Mouse (Mus musculus): ENCODE measurements at regions not wholly inside any gene's neighbourhood (a gene's known extent, or its start where the extent isn't known, plus 50 kb on each side); places are given as distances from the start of the nearest gene placed in this dataset.

GRCm38 (mm10) chr9:30721861-30722260 is 200.4 kb downstream of the Adamts15 start:
- in situ Hi-C loops (cut with MboI; ENCODE audit: low pct_ligation_motif_present, low pct_unique_long_range_greater_than_20kb, low sequenced_read_pairs) (no loop called here), dilution Hi-C loops (cut with MboI; ENCODE audit: extremely low pct_ligation_motif_present, extremely low pct_unique_long_range_greater_than_20kb, low sequenced_read_pairs) (no loop called here)
- Histone ChIP-seq H3K79me2 (replicated peaks; ENCODE audit: control insufficient read depth, extremely low read depth, insufficient read depth, poor library complexity, severe bottlenecking) (no peaks in the 10 kb centered on the region), H3K4me2 (ENCODE audit: insufficient read depth, low read depth, poor library complexity, severe bottlenecking) (no peak overlapping the region), H3K27me3 (replicated peaks) (no peaks in the 10 kb centered on the region), H3K4me3 (replicated peaks in 1 of 3; ENCODE audit: low read depth in 2 of 3, low read length in 2 of 3, poor library complexity in 1 of 3) (no peak overlapping the region), H3K27ac (ENCODE audit: insufficient read depth, low read depth) (no peak overlapping the region), H3K36me3 (replicated peaks in 1 of 2; ENCODE audit: control insufficient read depth in 1 of 2, insufficient read depth in 1 of 2, low read length in 1 of 2) (no peaks in the 10 kb centered on the region), H3K9ac (ENCODE audit: insufficient read depth, low read depth) (no peak overlapping the region), H3K9me3 (replicated peaks; ENCODE audit: low read length) (no peaks in the 10 kb centered on the region), H3K4me1 (ENCODE audit: control insufficient read depth in 1 of 2, insufficient read depth in 2 of 2) (no peaks in the 10 kb centered on the region)
- no peak for DNase-seq (ENCODE audit: extremely low read depth)
- TF ChIP-seq JUN (IDR thresholded peaks at IDR 0.05; ENCODE audit: insufficient read depth, low read depth, low read length) (no peak), BHLHE40 (IDR thresholded peaks at IDR 0.05; ENCODE audit: low read depth, low read length) (no peak), POLR2AphosphoS2 (IDR thresholded peaks at IDR 0.05; ENCODE audit: low read depth, low read length) (no peak), MYC (IDR thresholded peaks at IDR 0.05; ENCODE audit: low read depth, low read length) (no peak), EP300 (IDR thresholded peaks at IDR 0.05; ENCODE audit: low read length) (no peak)

- Histone ChIP-seq H3K4me2 (ENCODE audit: insufficient read depth, low read depth, poor library complexity, severe bottlenecking) (no peak overlapping the region), H3K4me3 (replicated peaks in 1 of 3; ENCODE audit: low read depth in 2 of 3, low read length in 2 of 3, poor library complexity in 1 of 3) (no peak overlapping the region), H3K9me3 (replicated peaks; ENCODE audit: low read length) (no peaks in the 10 kb centered on the region), H3K27me3 (replicated peaks) (no peaks in the 10 kb centered on the region), H3K36me3 (replicated peaks in 1 of 2; ENCODE audit: control insufficient read depth in 1 of 2, insufficient read depth in 1 of 2, low read length in 1 of 2) (no peaks in the 10 kb centered on the region), H3K4me1 (ENCODE audit: control insufficient read depth in 1 of 2, insufficient read depth in 2 of 2) (no peaks in the 10 kb centered on the region), H3K9ac (ENCODE audit: insufficient read depth, low read depth) (no peak overlapping the region), H3K27ac (ENCODE audit: insufficient read depth, low read depth) (no peak overlapping the region), H3K79me2 (replicated peaks; ENCODE audit: control insufficient read depth, extremely low read depth, insufficient read depth, poor library complexity, severe bottlenecking) (no peaks in the 10 kb centered on the region)
- TF ChIP-seq MAFK (IDR thresholded peaks at IDR 0.05; ENCODE audit: insufficient replicate concordance, low read length) (no peak), ZMIZ1 (IDR thresholded peaks at IDR 0.05; ENCODE audit: low read depth, low read length) (no peak), MEF2A (IDR thresholded peaks at IDR 0.05; ENCODE audit: borderline replicate concordance, low read depth, low read length) (no peak), EP300 (IDR thresholded peaks at IDR 0.05; ENCODE audit: low read length) (no peak), JUN (IDR thresholded peaks at IDR 0.05; ENCODE audit: insufficient read depth, low read depth, low read length) (no peak), BHLHE40 (IDR thresholded peaks at IDR 0.05; ENCODE audit: low read depth, low read length) (no peak), NRF1 (IDR thresholded peaks at IDR 0.05; ENCODE audit: low read depth, low read length) (no peak), MAZ (IDR thresholded peaks at IDR 0.05; ENCODE audit: low read depth, low read length) (no peak), JUND (conservative IDR thresholded peaks at IDR 0.05; ENCODE audit: low read depth, low read length) (no peak), ZKSCAN1 (IDR thresholded peaks at IDR 0.05; ENCODE audit: borderline replicate concordance, low read depth, low read length) (no peak), E2F4 (IDR thresholded peaks at IDR 0.05; ENCODE audit: insufficient replicate concordance, low read depth, low read length) (no peak), ZNF384 (IDR thresholded peaks at IDR 0.05; ENCODE audit: low read depth, low read length) (no peak), POLR2AphosphoS2 (IDR thresholded peaks at IDR 0.05; ENCODE audit: low read depth, low read length) (no peak), RAD21 (IDR thresholded peaks at IDR 0.05; ENCODE audit: low read depth, low read length) (no peak), ZC3H11A (IDR thresholded peaks at IDR 0.05; ENCODE audit: low read depth, low read length) (no peak), IRF4 (IDR thresholded peaks at IDR 0.05; ENCODE audit: low read depth, low read length) (no peak)
- no peak for DNase-seq (ENCODE audit: extremely low read depth)
- in situ Hi-C loops (cut with MboI; ENCODE audit: low pct_ligation_motif_present, low pct_unique_long_range_greater_than_20kb, low sequenced_read_pairs) (no loop called here), dilution Hi-C loops (cut with MboI; ENCODE audit: extremely low pct_ligation_motif_present, extremely low pct_unique_long_range_greater_than_20kb, low sequenced_read_pairs) (no loop called here)
These were observed 205.7 kb downstream of the Adamts15 start for GRCm38 (mm10) chr9:30716421-30717170.

Measured in CH12.LX (cell line).